Mouse (Mus musculus): Measurements from ENCODE around the gene Tax1bp1.
A peak's percentile ranks its signal among the peaks of the same experiment; 100 is the strongest.
"Not testable (repeated sequence)": the region's sequence is repeated elsewhere in the genome, so short reads cannot be mapped to it uniquely, and the experiment has no call there.

Tax1bp1 gene

GRCm38 (mm10) chr6:52713104-52713896 lies at the start of gene Tax1bp1:
Tax1bp1 (plus strand) TSS chr6:52713729.
- DNase-seq (ENCODE audit: low read depth), result peak; percentile 97

GRCm38 (mm10) chr6:52667641-52668040 lies 45.9 kb upstream of the Tax1bp1 start:
- no peak for DNase-seq (ENCODE audit: low read depth)

- not testable (repeated sequence) for DNase-seq (ENCODE audit: low read depth)
Measured at GRCm38 (mm10) chr6:52669878-52670277, 43.7 kb upstream of the Tax1bp1 start.

GRCm38 (mm10) chr6:52671791-52672190 lies 41.7 kb upstream of the Tax1bp1 start:
- DNase-seq (ENCODE audit: low read depth), result no peak

- no peak for DNase-seq (ENCODE audit: low read depth)
Measured at GRCm38 (mm10) chr6:52672539-52672938, 41.0 kb upstream of the Tax1bp1 start.

- no peak for DNase-seq (ENCODE audit: low read depth)
Measured at GRCm38 (mm10) chr6:52673706-52674105, 39.8 kb upstream of the Tax1bp1 start.

GRCm38 (mm10) chr6:52674541-52674940 lies 39.0 kb upstream of the Tax1bp1 start:
- DNase-seq (ENCODE audit: low read depth), result no peak

GRCm38 (mm10) chr6:52675222-52675921 lies 38.2 kb upstream of the Tax1bp1 start:
- DNase-seq (ENCODE audit: low read depth), result no peak

- DNase-seq (ENCODE audit: low read depth), result not testable (repeated sequence)
Measured at GRCm38 (mm10) chr6:52677534-52677933, 36.0 kb upstream of the Tax1bp1 start.

- DNase-seq (ENCODE audit: low read depth), result no peak
Measured at GRCm38 (mm10) chr6:52679565-52679964, 34.0 kb upstream of the Tax1bp1 start.

- no peak for DNase-seq (ENCODE audit: low read depth)
Measured at GRCm38 (mm10) chr6:52680458-52681032, 33.0 kb upstream of the Tax1bp1 start.

- DNase-seq (ENCODE audit: low read depth), result no peak
Measured at GRCm38 (mm10) chr6:52681847-52682485, 31.6 kb upstream of the Tax1bp1 start.

- DNase-seq (ENCODE audit: low read depth), result no peak
Measured at GRCm38 (mm10) chr6:52682607-52683006, 30.9 kb upstream of the Tax1bp1 start.

GRCm38 (mm10) chr6:52686901-52687500 lies 26.5 kb upstream of the Tax1bp1 start:
- DNase-seq (ENCODE audit: low read depth), result no peak

- DNase-seq (ENCODE audit: low read depth), result no peak
Measured at GRCm38 (mm10) chr6:52690365-52690764, 23.2 kb upstream of the Tax1bp1 start.

- DNase-seq (ENCODE audit: low read depth), result no peak
Measured at GRCm38 (mm10) chr6:52691800-52692199, 21.7 kb upstream of the Tax1bp1 start.

GRCm38 (mm10) chr6:52692451-52693063 lies 21.0 kb upstream of the Tax1bp1 start:
- DNase-seq (ENCODE audit: low read depth), result no peak

GRCm38 (mm10) chr6:52697964-52698535 lies 15.5 kb upstream of the Tax1bp1 start:
- no peak for DNase-seq (ENCODE audit: low read depth)

GRCm38 (mm10) chr6:52699050-52699449 lies 14.5 kb upstream of the Tax1bp1 start:
- DNase-seq (ENCODE audit: low read depth), result no peak

GRCm38 (mm10) chr6:52699899-52700298 lies 13.6 kb upstream of the Tax1bp1 start:
- no peak for DNase-seq (ENCODE audit: low read depth)

GRCm38 (mm10) chr6:52703263-52703662 lies 10.3 kb upstream of the Tax1bp1 start:
- peak; percentile 57 for DNase-seq (ENCODE audit: low read depth)

Measured in induced T-regulatory cell, adult 2 months (primary cell).